Mouse (Mus musculus) inflammation-experienced regulatory T-cells, adult 16 weeks (primary cell): ENCODE results near the gene Prlhr. TPM values are rescaled to one million over a fixed set of nuclear protein-coding genes. Genes with fewer than 3 reads are reported as not detected.

Experiments
- polyA plus RNA-seq: library from polyadenylated mRNA; unstranded; fragments of 100-300 nt; shearing (Covaris generic); gene quantifications from one replicate; pipeline ENCODE4 v1.2.1, GENCODE M21; 2017

Prlhr gene
- not detected for polyA plus RNA-seq

GRCm38 (mm10) chr19:60468254-60468762, at the start of gene Prlhr:
Gene Prlhr, minus strand, starts transcription at chr19:60468304.

Other genes with a start within 250 kb of the Prlhr start
- gene Fam204a, start 241.6 kb downstream of the Prlhr start, polyA plus RNA-seq: 34.5 TPM
- 18.5 TPM for gene Cacul1, start 112.7 kb upstream of the Prlhr start, polyA plus RNA-seq